In the genomic region with DNA sequence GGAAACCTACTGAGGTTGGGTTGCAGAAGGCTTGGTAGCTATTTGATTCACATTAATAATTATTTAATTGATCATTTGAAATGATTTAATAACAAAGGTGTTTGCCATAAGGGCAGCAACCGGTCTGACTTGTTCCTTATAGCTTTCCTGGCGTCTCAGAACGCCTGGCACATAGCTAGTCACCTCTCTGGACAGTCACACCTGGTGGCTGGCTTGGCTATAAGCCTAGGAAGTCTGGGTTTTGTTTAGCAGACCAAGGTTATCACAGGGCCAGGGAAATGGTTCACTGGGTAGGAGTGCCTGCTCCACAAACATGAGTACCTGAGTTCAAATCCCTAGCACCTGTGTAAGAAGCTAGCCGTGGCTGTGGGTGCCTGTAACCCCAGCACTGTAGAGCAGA, we compare ENCODE assay signal across 12 mouse cellular contexts. TPM values are rescaled to one million over a fixed set of nuclear protein-coding genes. Genes with fewer than 3 reads are reported as not detected.
DNase-seq lines count a peak whose midpoint lies in the region.
"Had no signal": no experiment of that assay in that cellular context is flagged by ENCODE, and none has a peak within 500 bp of the region (broad histone marks: within the 10 kb centered on the region; RNA-seq: fewer than 3 reads in every experiment).

No protein-coding gene starts in this region.

- peak; percentile 3 for DNase-seq in ovary, adult 18-20 months (ENCODE audit: low spot score)
- no peak for DNase-seq in ovary, postnatal 10 days (ENCODE audit: low spot score)
- DNase-seq in kidney, postnatal 25 days, result peak; percentile 31 to 54
- DNase-seq in lung, postnatal 10 days, result peak; percentile 50
- DNase-seq in urinary bladder, postnatal 36 days (ENCODE audit: low spot score in 2 of 2), result peak; percentile 51 to 53
- no peak for DNase-seq in adrenal gland, postnatal 4 days (ENCODE audit: low spot score in 2 of 2)
- no peak for DNase-seq in frontal cortex, postnatal 36 days (ENCODE audit: low spot score in 2 of 2)
- DNase-seq: gastrocnemius, postnatal 14 days; heart, postnatal 14 days; liver, postnatal 0 days; right cerebral cortex, postnatal 25 days; thymus, adult 2 months had no signal

RNA-seq across cellular contexts. Expression of a gene that starts 2.3 kb away (rescaled TPM):
- total RNA-seq in adrenal gland, postnatal 4 days (2021), result 1 to 10 TPM; 3.6 to 5.2 TPM

Comparison
In these comparisons a context has a peak if more than half of its experiments do, and no peak if none do; other contexts are left out.
1. DNase-seq: peak in ovary, adult 18-20 months (single experiment), kidney, postnatal 25 days (2 of 2), lung, postnatal 10 days (single experiment) and urinary bladder, postnatal 36 days (2 of 2); none in ovary, postnatal 10 days (single experiment), adrenal gland, postnatal 4 days (0 of 2) and frontal cortex, postnatal 36 days (0 of 2).